Mouse (Mus musculus) intestine, embryonic 14.5 days (tissue): Measurements from ENCODE around the gene Pias1. TPM values are rescaled to one million over a fixed set of nuclear protein-coding genes. Genes with fewer than 3 reads are reported as not detected.

Experiments
- ATAC-seq: fragments of 200-750 bp; cut with Nextera tagmentation; replicated peaks from 2 replicates; pipeline ENCODE4 v1.8.0; 2017; ENCODE audit warnings: low read depth, moderate number of reproducible peaks, moderate TSS enrichment, moderate library complexity; ENCODE audit not compliant: low FRiP score, low TSS enrichment
- DNase-seq: peaks from one replicate; pipeline ENCODE4 v3.0.0-alpha.2; 2018; ENCODE audit warnings: low spot score
- H3K27ac ChIP-seq: fragments of 300-500 bp; sonication (generic); 2 replicates; pipeline ENCODE4 v1.5.1; 2014; ENCODE audit warnings: low read depth, mild to moderate bottlenecking, control low read depth
- H3K27me3 ChIP-seq: fragments of 300-500 bp; sonication (generic); replicated peaks from 2 replicates; pipeline ENCODE4 v1.6.1; 2014; ENCODE audit warnings: low read length, control low read depth; ENCODE audit not compliant: control insufficient read depth, insufficient read depth
- H3K36me3 ChIP-seq: fragments of 300-500 bp; sonication (generic); 2 replicates; pipeline ENCODE4 v1.6.1; 2014; ENCODE audit warnings: low read length, control low read depth; ENCODE audit not compliant: control insufficient read depth, insufficient read depth
- H3K4me1 ChIP-seq: fragments of 300-500 bp; sonication (generic); replicated peaks from 2 replicates; pipeline ENCODE4 v1.6.1; 2014; ENCODE audit warnings: low read length, control low read depth, mixed read lengths; ENCODE audit not compliant: control insufficient read depth, insufficient read depth
- H3K4me2 ChIP-seq: fragments of 300-500 bp; sonication (generic); 2 replicates; pipeline ENCODE4 v1.6.1; 2014; ENCODE audit warnings: low read length
- H3K4me3 ChIP-seq: fragments of 300-500 bp; sonication (generic); 2 replicates; pipeline ENCODE4 v1.5.1; 2014; ENCODE audit warnings: low read depth, low read length, control low read depth, mixed read lengths
- H3K9ac ChIP-seq: fragments of 300-500 bp; sonication (generic); 2 replicates; pipeline ENCODE4 v1.6.1; 2014; ENCODE audit warnings: mild to moderate bottlenecking, low read length
- H3K9me3 ChIP-seq: fragments of 300-500 bp; sonication (generic); 2 replicates; pipeline ENCODE4 v1.6.1; 2016; ENCODE audit warnings: low read length, control low read depth; ENCODE audit not compliant: control insufficient read depth
- WGBS: fragments of 180-500 bp; shearing (Covaris S2); extraction: QIAGEN DNeasy Blood & Tissue Kit; methylation state at CpG from one replicate; pipeline ENCODE4 v1.1.7; 2014; 5-methylcytosine and 5-hydroxymethylcytosine counted together
- polyA plus RNA-seq: library from polyadenylated mRNA; unstranded; fragments of >200 nt; fragmentation: Nextera tagmentation; extraction: Ambion mirVana; gene quantifications from 2 replicates; pipeline ENCODE4 v1.2.1, GENCODE M21; 2014

Gene Pias1
- polyA plus RNA-seq, 1 experiment from 2014 or later = 51.4 TPM

DNA sequence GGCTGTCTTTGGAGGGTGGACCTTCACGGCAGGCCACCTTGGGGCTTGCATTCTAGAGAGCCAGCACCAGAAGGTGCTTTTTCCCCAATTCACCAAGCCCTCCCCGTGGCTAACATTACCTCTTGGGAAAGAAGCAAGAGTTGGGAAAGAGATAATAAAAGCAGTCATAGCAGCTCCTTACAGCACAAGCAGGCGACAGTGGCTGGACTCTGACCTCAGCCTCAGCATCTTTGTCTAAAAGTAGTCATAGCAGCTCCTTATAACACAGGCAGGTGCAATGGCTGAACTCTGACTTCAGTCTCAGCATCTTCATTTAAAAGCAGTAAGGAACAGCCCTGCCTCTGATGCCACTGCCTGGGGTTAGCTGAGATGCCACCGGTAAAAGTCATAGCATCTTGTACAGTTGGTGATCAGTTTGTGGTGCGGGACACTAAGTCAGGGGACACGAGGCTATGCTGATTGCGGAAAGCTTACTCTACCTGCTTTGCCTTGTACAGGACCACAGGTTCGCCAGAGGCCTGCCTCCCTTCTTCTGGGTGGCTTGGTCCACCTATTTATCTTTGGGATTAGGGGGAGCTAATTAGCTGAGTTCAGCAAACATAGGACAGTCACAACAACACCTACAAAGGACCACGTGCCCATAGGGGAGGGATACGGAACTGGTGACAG lies 144.2 kb downstream of the Pias1 start:
- Histone ChIP-seq H3K36me3 (0 out of 2 replicates have a peak, but pooled peaks cover 3% of the 10 kb centered on the region), H3K9me3 (no peaks in the 10 kb centered on the region), H3K27me3 (no peaks in the 10 kb centered on the region), H3K4me1 (peaks cover 25% of the 10 kb centered on the region), H3K4me2 (no peak overlapping the region), H3K27ac (no peak overlapping the region), H3K4me3 (no peak overlapping the region), H3K9ac (no peak overlapping the region)
- 79% methylated on average over 10 of the region's 10 CpGs for WGBS
- DNase-seq (no peak), ATAC-seq (no peak)

DNA sequence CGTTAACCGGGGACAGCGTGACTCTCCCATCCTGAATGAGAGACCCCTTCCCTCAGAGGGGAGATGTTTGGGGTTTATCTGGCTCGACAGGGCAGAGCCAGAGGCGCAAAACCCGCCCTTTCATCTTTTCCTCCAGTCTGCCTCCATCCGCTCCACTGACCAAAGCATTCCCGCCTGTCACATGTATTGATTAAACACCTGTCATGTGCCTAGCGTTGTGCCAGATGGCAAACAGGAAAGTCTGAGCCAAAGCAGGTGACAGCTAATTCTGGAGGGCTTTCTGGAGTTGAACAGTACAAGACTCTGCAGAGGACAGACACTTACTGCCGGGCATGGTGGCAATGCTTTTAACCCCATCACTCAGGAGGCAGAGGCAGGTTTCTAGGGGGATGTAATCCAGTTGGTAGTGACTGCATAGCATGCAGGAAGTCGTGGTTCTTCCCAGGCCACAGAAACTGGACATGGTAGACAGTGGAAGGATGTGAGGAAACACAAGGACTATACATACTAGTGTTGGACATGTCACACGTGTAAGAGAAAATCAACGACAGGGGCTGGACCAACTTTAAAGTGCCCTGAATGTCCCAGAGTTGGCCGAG lies 148.5 kb downstream of the Pias1 start:
- Histone ChIP-seq H3K27ac (peak overlapping the region; percentile 89), H3K9ac (peak overlapping the region; percentile 83), H3K27me3 (no peaks in the 10 kb centered on the region), H3K4me1 (peaks cover 13% of the 10 kb centered on the region), H3K4me2 (peak overlapping the region; percentile 92), H3K9me3 (no peaks in the 10 kb centered on the region), H3K4me3 (peak overlapping the region; percentile 71), H3K36me3 (0 out of 2 replicates have a peak, but pooled peaks cover 3% of the 10 kb centered on the region)
- DNase-seq = no peak
- ATAC-seq = peak; percentile 8; the same call in 1 of the 2 replicates
- 14% methylated on average over 14 of the region's 14 CpGs for WGBS

DNA sequence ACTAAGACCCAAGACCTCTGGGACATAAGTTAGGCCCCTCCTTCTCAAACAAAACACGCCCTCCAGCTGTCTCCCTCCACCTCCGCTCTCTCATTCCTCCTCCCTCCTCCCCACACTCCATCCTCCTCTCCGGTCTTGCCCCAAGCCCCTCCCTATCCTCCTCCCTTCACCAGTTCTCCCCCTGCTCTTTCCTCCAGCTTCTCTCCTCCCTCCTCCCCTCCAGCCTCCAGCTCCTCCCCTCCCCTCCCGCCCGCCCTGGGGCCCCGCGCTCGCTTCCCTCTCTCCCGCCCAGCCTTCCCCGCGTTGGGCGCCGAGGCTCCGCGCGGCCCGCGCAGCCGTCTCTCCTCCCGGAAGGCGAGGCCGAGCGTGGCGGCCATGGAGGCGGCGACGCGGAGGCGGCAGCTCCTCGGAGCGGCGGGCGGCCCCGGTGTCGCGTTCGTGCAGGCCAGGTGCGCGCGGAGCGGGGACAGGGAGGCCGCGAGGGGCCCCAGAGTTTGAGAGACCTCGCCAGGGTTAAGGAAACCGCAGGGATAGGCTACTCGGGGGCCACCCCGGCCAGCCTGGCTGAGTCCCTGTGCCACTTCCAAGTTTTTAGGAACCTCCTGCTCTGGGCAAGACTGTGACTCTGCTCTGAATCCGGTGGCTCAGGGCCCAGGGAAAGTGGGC lies 149.1 kb downstream of the Pias1 start, which contains the start of gene Cln6:
TSS of gene Cln6 (plus strand) at position 280 of the 666 bp plus-strand sequence.
- peak; percentile 86 for DNase-seq
- Histone ChIP-seq H3K4me3 (peak within 1 kb of the TSS; percentile 71), H3K4me1 (peaks cover 13% of the 10 kb centered on the region), H3K4me2 (peak within 1 kb of the TSS; percentile 92), H3K9ac (peak within 1 kb of the TSS; percentile 83), H3K36me3 (0 out of 2 replicates have a peak, but pooled peaks cover 3% of the 10 kb centered on the region), H3K27me3 (no peaks in the 10 kb centered on the region), H3K27ac (peak within 1 kb of the TSS; percentile 89), H3K9me3 (no peaks in the 10 kb centered on the region)
- ATAC-seq = peak; percentile 84
- WGBS = under 1% methylated on average over 47 of the region's 48 CpGs

DNA sequence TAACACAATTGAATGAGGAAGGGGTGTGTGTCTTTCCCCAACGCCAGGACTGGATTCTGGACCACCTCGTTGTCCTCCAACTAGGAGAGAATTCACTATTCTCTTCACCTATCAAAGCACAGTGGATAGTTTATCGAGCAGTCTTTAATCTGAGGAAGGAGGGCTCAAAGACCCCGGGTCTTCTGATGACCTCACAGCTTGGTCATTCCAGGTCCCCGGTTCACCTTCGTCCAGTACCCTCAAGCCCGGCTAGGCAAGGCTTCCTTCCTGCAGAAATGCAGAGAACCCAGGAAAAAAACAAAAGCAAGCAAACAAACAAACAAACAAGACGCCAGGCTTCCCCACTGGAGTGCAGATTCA lies 149.6 kb downstream of the Pias1 start:
- Histone ChIP-seq H3K4me3 (peak overlapping the region; percentile 71), H3K27ac (peak overlapping the region; percentile 45; the same call in 1 of the 2 replicates), H3K9me3 (no peaks in the 10 kb centered on the region), H3K36me3 (0 out of 2 replicates have a peak, but pooled peaks cover 3% of the 10 kb centered on the region), H3K9ac (no peak overlapping the region), H3K4me1 (peaks cover 13% of the 10 kb centered on the region), H3K4me2 (peak overlapping the region; percentile 92), H3K27me3 (no peaks in the 10 kb centered on the region)
- ATAC-seq (no peak), DNase-seq (no peak)
- 16% methylated on average over 8 of the region's 8 CpGs for WGBS

DNA sequence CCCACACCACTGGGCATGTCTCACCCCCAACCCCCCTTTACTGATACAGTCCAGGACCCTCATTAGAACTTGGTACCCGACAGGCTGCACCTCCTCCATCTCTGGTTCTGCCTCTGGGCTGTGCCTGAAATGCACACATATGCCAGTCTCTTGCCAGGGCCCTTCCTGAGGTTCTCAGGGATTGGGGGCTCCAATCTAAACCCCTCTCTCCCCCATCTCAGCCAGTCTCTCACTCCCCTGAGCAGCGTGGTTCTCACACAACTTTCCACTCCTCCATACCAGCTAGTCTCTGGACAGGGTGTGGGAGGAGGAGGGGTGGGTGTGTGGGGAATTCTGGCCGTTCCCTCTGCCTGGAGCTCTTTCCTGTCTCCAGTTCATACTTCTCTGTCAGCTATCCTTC lies 150.1 kb downstream of the Pias1 start:
- Histone ChIP-seq H3K36me3 (0 out of 2 replicates have a peak, but pooled peaks cover 3% of the 10 kb centered on the region), H3K27me3 (no peaks in the 10 kb centered on the region), H3K4me3 (no peak overlapping the region), H3K4me2 (peak overlapping the region; percentile 92; the same call in 1 of the 2 replicates), H3K9ac (no peak overlapping the region), H3K9me3 (no peaks in the 10 kb centered on the region), H3K4me1 (peaks cover 13% of the 10 kb centered on the region), H3K27ac (peak overlapping the region; percentile 45; the same call in 1 of the 2 replicates)
- no peak for DNase-seq
- no peak for ATAC-seq
- WGBS = 24% methylated on average over 3 of the region's 3 CpGs

DNA sequence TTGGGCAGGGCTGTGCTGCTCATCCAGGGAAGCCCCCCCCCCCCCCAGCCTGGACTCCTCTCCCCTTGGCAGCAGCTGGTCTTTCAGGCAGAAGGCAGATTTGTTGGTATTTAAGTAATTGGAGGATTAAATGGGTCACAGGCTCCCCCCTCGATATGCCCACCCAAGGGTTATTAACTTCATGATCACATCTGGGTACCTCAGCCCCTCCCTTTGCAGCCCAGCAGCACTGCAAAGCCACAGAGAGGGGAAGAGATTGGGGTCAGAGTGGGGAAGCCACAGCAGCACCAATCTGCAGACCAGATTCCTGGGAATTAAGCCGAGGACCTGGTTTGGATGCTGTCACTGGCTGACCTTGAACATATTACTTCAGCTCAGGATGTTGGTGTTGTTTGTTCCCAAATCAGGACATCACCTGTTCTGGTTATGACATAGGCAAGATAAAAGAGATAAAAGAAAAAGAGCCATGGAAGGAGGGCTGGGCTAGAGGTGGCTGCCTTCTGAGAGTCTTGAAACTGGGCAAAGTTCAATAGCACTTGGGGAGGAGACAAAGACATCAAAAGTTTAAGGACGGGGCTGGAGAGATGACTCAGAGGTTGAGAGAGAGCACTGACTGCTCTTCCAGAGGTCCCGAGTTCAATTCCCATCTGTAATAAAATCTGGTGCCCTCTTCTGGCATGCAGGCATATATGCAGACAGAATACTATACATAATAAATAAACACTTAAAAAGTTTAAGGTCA lies 151.8 kb downstream of the Pias1 start:
- Histone ChIP-seq H3K4me1 (peaks cover 13% of the 10 kb centered on the region), H3K27me3 (no peaks in the 10 kb centered on the region), H3K4me2 (no peak overlapping the region), H3K36me3 (no peaks in the 10 kb centered on the region), H3K9me3 (no peaks in the 10 kb centered on the region), H3K9ac (no peak overlapping the region), H3K4me3 (no peak overlapping the region), H3K27ac (no peak overlapping the region)
- 58% methylated on average over 4 of the region's 4 CpGs for WGBS
- DNase-seq (no peak), ATAC-seq (no peak)

DNA sequence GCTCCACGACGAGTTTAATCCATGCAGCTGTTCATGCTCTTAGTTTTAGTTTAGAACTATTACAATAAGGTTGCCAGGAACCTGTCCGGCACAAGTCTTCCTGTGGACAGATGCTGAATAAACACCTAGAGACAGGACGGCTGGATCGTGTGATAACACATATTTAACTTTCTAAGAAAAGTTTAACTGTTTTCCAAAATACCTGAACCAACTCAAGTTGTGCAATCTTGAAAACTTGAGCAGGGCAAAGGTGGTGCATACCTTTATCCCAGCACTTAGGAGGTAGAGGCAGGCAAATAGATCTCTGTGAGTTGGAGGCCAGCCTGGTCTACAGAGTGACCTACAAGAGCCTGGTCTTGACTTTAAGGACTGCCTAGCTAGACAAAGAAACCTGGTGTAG lies 152.8 kb downstream of the Pias1 start:
- Histone ChIP-seq H3K9ac (no peak overlapping the region), H3K27me3 (no peaks in the 10 kb centered on the region), H3K4me3 (no peak overlapping the region), H3K4me1 (peaks cover 8% of the 10 kb centered on the region), H3K9me3 (no peaks in the 10 kb centered on the region), H3K4me2 (no peak overlapping the region), H3K36me3 (no peaks in the 10 kb centered on the region), H3K27ac (no peak overlapping the region)
- ATAC-seq = no peak
- DNase-seq = no peak
- 58% methylated on average over 5 of the region's 5 CpGs for WGBS

DNA sequence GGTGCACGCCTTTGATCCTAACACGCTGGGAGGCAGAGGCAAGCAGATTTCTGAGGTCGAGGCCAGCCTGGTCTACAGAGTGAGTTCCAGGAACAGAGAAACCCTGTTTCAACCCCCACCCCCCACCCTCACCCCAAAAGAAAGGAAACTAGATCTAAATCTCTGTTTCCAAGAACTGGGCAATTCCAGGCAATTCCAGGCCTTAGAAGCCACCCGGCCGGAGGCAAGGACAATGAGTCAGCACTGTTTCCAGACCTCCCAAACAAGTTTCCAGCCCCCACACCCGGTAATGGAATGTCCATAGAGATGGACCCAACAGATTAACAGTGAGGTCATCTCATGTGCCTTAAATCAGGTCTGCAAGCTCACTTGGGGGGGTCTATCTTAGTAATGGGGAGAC lies 157.8 kb downstream of the Pias1 start:
- DNase-seq (no peak), ATAC-seq (no peak)
- Histone ChIP-seq H3K27me3 (no peaks in the 10 kb centered on the region), H3K4me3 (no peak overlapping the region), H3K27ac (no peak overlapping the region), H3K36me3 (no peaks in the 10 kb centered on the region), H3K4me2 (no peak overlapping the region), H3K4me1 (peaks cover 7% of the 10 kb centered on the region), H3K9ac (no peak overlapping the region), H3K9me3 (no peaks in the 10 kb centered on the region)
- 73% methylated on average over 6 of the region's 6 CpGs for WGBS
